Mouse (Mus musculus) thymus, adult 2 months (tissue): ENCODE results near the gene Sox2.

ENCODE experiments used
- CTCF ChIP-seq: fragments of 200-500 bp; IDR thresholded peaks from 2 replicates; pipeline ENCODE4 v1.5.1; 2012; ENCODE audit warnings: mild to moderate bottlenecking, control low read depth, low read length, moderate library complexity, borderline replicate concordance; ENCODE audit not compliant: control insufficient read depth, poor library complexity, insufficient read depth; ENCODE audit errors: extremely low read depth
- POLR2A ChIP-seq: fragments of 200-500 bp; IDR thresholded peaks from 2 replicates; pipeline ENCODE4 v1.6.1; 2012; ENCODE audit warnings: mild to moderate bottlenecking, low read length, control low read depth, moderate library complexity; ENCODE audit not compliant: control insufficient read depth, poor library complexity, insufficient read depth; ENCODE audit errors: extremely low read depth

GRCm38 (mm10) chr3:34636958-34637357 lies 13.2 kb upstream of the Sox2 start:
- TF ChIP-seq POLR2A (no peak), CTCF (no peak)
